Mouse (Mus musculus): ENCODE measurements around the gene Slc37a3.
"Not testable (repeated sequence)": the region's sequence is repeated elsewhere in the genome, so short reads cannot be mapped to it uniquely, and the experiment has no call there.

The Slc37a3 gene

GRCm38 (mm10) chr6:39378161-39378835, 823 bp upstream of the Slc37a3 start:
- DNase-seq (ENCODE audit: low spot score) = not testable (repeated sequence)

- DNase-seq (ENCODE audit: low spot score) = no peak
These were observed 700 bp downstream of the Slc37a3 start for GRCm38 (mm10) chr6:39376775-39377174.

GRCm38 (mm10) chr6:39373301-39373955, 4.0 kb downstream of the Slc37a3 start:
- DNase-seq (ENCODE audit: low spot score) = no peak

GRCm38 (mm10) chr6:39372727-39373126, 4.7 kb downstream of the Slc37a3 start:
- no peak for DNase-seq (ENCODE audit: low spot score)

- no peak for DNase-seq (ENCODE audit: low spot score)
These were observed 5.4 kb downstream of the Slc37a3 start for GRCm38 (mm10) chr6:39372042-39372441.

- DNase-seq (ENCODE audit: low spot score) = no peak
These were observed 7.8 kb downstream of the Slc37a3 start for GRCm38 (mm10) chr6:39369631-39370030.

GRCm38 (mm10) chr6:39362684-39363083, 14.8 kb downstream of the Slc37a3 start:
- DNase-seq (ENCODE audit: low spot score) = no peak

GRCm38 (mm10) chr6:39359207-39359606, 18.3 kb downstream of the Slc37a3 start:
- not testable (repeated sequence) for DNase-seq (ENCODE audit: low spot score)

- no peak for DNase-seq (ENCODE audit: low spot score)
These were observed 28.5 kb downstream of the Slc37a3 start for GRCm38 (mm10) chr6:39348946-39349345.

GRCm38 (mm10) chr6:39347880-39348814, 29.3 kb downstream of the Slc37a3 start:
- DNase-seq (ENCODE audit: low spot score) = no peak

- DNase-seq (ENCODE audit: low spot score) = no peak
These were observed 30.4 kb downstream of the Slc37a3 start for GRCm38 (mm10) chr6:39346991-39347501.

- no peak for DNase-seq (ENCODE audit: low spot score)
These were observed 32.0 kb downstream of the Slc37a3 start for GRCm38 (mm10) chr6:39345430-39345829.

GRCm38 (mm10) chr6:39344020-39344419, 33.5 kb downstream of the Slc37a3 start:
- DNase-seq (ENCODE audit: low spot score) = peak; percentile 77

GRCm38 (mm10) chr6:39341798-39342197, 35.7 kb downstream of the Slc37a3 start:
- no peak for DNase-seq (ENCODE audit: low spot score)

GRCm38 (mm10) chr6:39338359-39338758, 39.1 kb downstream of the Slc37a3 start:
- DNase-seq (ENCODE audit: low spot score) = no peak

GRCm38 (mm10) chr6:39334873-39335272, 42.6 kb downstream of the Slc37a3 start:
- no peak for DNase-seq (ENCODE audit: low spot score)

GRCm38 (mm10) chr6:39334224-39334623, 43.3 kb downstream of the Slc37a3 start:
- DNase-seq (ENCODE audit: low spot score) = no peak

- no peak for DNase-seq (ENCODE audit: low spot score)
These were observed 45.3 kb downstream of the Slc37a3 start for GRCm38 (mm10) chr6:39331998-39332700.

- DNase-seq (ENCODE audit: low spot score) = no peak
These were observed 46.5 kb downstream of the Slc37a3 start for GRCm38 (mm10) chr6:39330981-39331380.

GRCm38 (mm10) chr6:39320286-39320685, 57.2 kb downstream of the Slc37a3 start:
- no peak for DNase-seq (ENCODE audit: low spot score)

GRCm38 (mm10) chr6:39319061-39319761, 58.3 kb downstream of the Slc37a3 start:
- no peak for DNase-seq (ENCODE audit: low spot score)
